Mouse (Mus musculus) testis, adult 2 months (tissue): ENCODE measurements around the gene Slc8a1.

Source experiments
- CTCF ChIP-seq: fragments of 200-500 bp; IDR thresholded peaks from 2 replicates; pipeline ENCODE4 v1.5.1; 2012; ENCODE audit warnings: low read depth, mild to moderate bottlenecking, inconsistent platforms, low read length, moderate library complexity; ENCODE audit not compliant: control insufficient read depth, insufficient read depth, insufficient replicate concordance
- POLR2A ChIP-seq: fragments of 200-500 bp; IDR thresholded peaks from 2 replicates; pipeline ENCODE4 v1.6.1; 2012; ENCODE audit warnings: low read depth, mild to moderate bottlenecking, inconsistent platforms, low read length, moderate library complexity; ENCODE audit not compliant: control insufficient read depth

GRCm38 (mm10) chr17:81565634-81566372 is 172.4 kb downstream of the Slc8a1 start:
- TF ChIP-seq POLR2A (no peak), CTCF (no peak)
